Mouse (Mus musculus) cerebellum, adult 9-11 months (tissue): ENCODE measurements around the gene D630045J12Rik.

Experiments used
- DNase-seq: peaks from one replicate; pipeline ENCODE4 v3.0.0; 2022

Gene D630045J12Rik

GRCm38 (mm10) chr6:38129883-38130282 is 123.9 kb downstream of the D630045J12Rik start:
- DNase-seq = no peak

GRCm38 (mm10) chr6:38128115-38128514 is 125.7 kb downstream of the D630045J12Rik start:
- DNase-seq = no peak

- no peak for DNase-seq
Measured at GRCm38 (mm10) chr6:38125462-38125861, 128.3 kb downstream of the D630045J12Rik start.

DNA sequence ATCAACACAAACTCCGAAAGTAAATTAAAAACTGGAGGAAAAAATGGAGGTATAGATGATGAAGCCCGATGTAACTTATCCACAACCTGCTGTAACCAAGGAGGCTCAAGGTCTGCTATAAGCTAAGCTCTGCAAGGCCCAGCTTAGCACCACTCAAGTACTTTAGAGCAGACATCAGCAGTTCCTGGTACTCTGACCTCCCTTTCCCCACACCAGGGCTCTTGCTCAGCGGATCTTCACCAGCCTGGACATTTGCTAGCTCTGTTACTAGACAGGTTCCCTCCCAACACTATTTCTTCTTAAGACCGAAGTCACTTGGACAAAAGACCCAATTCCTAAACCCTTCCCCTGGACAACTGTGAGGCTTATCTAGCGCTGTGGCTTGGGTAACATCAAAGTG is 128.9 kb downstream of the D630045J12Rik start:
- no peak for DNase-seq

DNA sequence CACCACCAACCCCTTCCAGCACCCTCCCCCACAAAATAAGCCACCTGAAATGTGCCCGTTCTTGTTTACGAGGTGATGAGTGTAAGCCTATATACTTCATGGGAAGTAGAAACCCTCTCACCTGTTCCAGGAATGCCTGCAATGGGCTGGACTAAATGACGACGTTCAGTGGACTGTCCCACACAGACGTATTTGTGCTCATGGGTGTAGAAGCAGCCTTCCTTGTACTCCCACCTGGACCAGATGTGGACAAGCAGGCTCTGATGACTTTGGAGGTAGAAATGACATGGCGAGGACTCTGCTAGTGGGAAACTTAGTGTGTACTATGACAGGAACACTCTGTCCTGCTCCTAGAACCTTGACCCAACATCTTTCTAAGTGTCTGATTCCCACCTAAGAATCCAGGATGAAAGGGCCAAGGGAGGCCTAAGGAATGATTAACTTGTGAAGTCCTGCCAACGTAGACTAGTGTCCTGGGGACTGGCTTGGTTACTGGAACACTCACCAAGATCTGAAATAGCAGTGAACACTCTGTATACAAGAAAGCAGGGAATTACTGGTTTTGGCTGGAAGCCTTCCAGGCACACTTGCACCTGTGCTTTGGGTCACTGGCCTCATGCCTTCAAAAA is 129.5 kb downstream of the D630045J12Rik start, which contains the start of gene Atp6v0a4:
Atp6v0a4 (minus strand) TSS at position 380 of the 629 bp plus-strand sequence.
- DNase-seq = no peak

DNA sequence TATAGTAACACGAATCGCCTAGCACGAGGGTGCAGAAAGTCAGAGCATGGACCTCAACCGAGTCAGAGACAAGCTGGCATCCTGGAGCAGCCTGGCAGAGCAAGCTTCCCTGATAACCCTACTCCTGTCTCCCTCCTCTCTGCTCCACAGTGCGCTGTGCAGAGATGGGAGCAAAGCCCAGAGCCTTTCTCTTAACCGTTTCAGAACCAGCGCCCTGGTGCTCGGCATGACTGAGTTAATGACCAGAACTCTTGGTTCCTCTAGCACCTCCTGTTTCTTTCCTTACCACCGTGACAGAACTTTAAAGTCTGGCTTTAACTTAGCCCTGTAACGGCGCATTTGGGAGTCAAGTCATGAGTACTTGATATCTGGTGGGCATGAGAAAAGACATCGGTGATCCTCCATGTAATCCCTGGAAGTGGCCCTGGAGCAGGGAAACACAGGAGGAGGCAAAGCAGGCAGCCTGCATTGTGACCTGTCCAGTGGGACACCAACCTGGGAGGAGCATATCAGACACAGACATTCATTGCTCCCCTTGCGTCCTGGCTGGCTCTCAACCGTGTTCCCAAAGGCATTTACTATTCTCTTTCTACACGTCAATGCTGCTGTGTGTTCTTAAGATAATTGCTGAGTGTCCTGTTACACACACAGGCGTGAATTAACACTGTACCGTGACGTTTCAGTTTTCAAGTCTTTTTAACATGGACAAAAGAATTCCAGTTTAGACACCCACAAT is 130.2 kb downstream of the D630045J12Rik start:
- no peak for DNase-seq

DNA sequence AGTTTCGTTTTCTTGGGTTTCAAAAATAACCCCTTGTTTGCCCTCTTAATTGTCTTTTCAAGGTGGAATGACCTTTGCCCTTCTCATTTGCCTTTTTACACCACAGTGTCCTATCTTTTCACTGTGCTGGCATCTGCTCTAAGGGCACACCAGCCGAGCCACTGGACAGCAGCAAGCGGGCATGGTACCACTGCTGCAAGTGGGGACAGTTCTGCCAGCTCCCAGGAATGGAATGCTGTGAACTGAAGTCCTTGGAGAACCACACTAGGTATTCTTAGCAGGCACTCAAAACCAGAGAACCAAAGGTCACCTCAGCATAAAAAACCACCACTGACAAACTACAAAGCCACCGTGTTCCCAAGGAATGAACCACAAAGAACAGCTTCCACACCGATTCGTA is 131.0 kb downstream of the D630045J12Rik start:
- DNase-seq = no peak

DNA sequence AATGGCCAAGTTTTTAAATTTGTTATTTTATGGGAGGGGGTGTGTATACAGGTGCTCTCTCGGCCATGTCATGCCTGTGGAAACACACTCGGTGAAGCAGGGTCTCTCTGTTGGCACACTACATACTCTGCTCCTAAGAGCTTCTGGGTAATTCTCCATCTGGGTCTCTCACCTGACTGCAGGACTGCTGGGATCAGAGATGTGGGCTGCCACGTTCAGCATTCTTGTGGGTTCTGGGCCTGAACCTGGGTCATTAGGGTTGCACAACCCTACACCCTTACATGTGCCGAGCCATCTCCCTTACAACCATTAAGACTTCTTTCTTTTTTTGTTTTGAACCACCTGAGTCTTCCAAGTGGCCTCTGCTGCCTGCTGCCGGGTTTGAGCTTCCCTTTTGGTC is 132.0 kb downstream of the D630045J12Rik start:
- no peak for DNase-seq

- no peak for DNase-seq
Measured at GRCm38 (mm10) chr6:38120681-38121371, 133.0 kb downstream of the D630045J12Rik start.

- no peak for DNase-seq
Measured at GRCm38 (mm10) chr6:38118341-38118740, 135.5 kb downstream of the D630045J12Rik start.

DNA sequence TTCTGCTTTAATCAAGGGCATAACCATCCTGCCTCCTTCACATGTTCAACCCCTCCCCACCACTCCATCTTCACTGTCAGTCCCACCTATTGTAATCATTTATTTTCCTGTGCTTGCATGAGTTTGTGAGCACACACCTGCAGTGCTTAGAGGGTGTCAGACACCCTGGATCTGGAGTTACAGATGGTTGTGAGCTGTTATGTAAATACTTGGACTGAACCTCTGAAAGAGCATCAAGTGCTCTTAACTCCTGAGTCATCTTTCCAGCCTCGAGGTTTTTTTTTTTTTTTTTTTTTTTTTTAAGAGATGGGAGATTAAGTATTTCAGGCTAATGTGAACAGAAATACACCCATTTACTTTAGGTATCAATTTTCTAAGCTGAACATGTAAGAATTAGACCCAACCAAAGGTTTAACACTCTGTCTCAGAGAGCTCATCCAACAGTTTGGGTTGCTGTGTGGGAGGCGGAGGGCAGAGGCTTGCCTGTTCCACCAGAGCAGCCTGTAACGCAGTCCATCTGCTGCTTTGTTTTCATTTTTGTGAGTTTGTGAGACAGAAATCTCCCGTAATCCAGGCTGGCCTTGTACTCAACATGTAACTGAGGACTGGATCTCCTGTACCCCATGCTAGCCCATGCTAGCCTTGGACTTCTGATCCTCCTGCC is 137.6 kb downstream of the D630045J12Rik start:
- DNase-seq = no peak

DNA sequence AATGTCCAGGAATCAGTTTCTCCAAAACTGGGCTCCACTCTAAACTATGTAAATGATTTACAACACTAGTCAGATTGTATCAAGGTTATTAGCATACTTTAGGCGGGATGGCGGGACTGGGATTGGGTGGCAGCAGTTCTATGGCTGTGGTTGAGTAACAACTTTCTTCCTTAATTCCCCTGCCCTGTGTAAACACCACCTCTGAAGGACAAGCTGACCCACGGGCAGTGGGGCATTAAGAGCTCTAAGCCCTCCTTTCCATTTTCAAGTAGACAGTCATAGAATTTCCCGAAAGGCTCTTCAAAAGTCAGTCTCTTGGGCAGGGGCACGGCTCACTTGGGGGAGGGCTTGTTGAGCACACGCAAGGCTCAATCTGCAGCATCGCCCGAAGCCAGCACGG is 142.9 kb downstream of the D630045J12Rik start:
- no peak for DNase-seq

DNA sequence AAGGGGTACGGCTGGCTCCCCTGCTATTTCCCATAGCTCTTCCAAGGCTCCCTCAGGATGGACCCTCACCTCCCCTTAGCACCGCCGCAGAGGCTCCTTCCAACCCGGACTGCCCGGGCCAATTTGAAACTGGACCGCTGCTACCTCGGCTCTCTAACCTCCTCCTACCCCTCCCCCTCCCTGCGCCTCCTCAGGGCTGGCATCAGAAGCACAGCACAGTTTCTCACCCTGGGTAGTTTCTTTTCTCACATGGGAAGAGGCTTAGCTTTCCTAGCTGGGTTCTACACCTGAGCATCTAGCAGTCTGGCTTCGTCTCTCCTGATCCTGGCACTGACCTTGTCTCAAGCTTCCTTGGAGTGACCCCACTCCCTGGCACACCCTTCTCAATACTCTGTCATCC is 143.9 kb downstream of the D630045J12Rik start:
- DNase-seq = no peak

DNA sequence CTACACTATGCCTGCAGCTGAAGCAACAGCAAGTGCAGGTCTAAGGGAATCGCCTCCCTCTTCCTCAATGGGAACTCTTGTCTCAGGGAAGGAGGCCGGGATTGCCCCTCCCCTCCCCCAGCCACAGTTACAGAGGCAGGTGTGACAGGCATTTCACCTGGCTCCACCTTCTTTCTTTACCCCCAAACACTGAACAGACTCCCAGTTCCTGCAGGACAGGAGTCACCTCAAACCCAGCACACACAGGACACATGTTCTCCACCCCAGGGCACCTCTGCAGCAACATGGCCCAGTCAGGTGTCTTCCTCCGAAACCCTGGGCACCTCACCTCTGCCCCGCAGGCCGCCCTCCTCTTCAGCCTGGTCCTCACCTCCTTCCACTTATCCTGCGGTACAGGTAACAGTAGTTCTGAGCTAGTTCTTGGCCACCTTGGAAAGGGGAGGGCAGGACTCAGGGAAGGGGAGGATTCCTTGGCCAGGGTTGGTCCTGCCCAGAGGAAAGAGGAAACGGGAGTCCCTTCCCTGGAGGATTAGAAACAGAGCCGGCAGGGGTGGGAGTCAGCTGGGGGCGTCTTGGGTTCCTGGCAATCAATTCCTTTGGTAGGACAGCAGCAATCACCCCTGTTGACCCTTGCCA is 144.5 kb downstream of the D630045J12Rik start, which contains the start of gene Tmem213:
Tmem213 (plus strand) TSS at position 96 of the 636 bp plus-strand sequence.
- DNase-seq = no peak

- DNase-seq = no peak
Measured at GRCm38 (mm10) chr6:38108449-38108848, 145.4 kb downstream of the D630045J12Rik start.

DNA sequence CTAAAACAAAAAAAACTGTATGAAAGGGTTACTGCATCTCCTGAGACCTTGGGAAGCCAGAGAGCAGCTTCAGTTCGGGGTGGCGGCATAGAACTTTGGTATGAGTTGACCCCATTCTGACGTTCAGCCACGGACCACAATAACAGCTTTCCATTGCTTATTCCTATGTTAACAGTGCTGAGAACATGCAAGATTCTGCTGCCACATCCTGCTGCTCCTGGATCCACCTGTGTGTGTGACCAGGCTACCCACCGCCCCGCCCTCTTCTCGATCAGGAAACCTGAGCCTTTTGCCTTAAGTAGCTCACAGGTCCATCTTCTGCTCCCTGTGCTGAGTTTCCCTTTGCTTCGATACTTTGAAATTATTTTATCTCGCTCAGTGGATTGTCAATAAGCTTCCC is 147.9 kb downstream of the D630045J12Rik start:
- no peak for DNase-seq

DNA sequence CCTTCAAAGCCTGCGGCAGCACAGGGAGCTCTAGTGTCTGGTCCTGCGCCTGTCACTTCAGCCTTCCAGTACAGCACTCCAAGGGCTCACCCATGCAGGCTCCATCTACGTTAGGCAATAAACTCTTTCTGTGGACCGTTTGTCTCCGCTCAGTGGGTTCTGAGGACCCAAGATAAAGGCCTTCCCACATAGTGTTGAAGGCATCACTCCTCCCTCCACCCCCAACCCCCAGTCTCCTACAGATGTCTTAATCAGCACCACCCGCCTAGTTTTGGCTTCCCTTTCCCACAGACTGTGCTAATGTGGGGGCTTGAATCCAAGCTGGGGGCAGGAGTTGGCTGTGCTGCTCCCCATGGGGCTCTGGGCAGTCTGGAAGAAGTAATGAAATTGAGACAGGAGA is 150.0 kb downstream of the D630045J12Rik start:
- no peak for DNase-seq

GRCm38 (mm10) chr6:38102216-38102795 is 151.5 kb downstream of the D630045J12Rik start:
- DNase-seq = no peak

GRCm38 (mm10) chr6:38096961-38097370 is 156.8 kb downstream of the D630045J12Rik start:
- no peak for DNase-seq

GRCm38 (mm10) chr6:38094701-38095100 is 159.1 kb downstream of the D630045J12Rik start:
- no peak for DNase-seq

DNA sequence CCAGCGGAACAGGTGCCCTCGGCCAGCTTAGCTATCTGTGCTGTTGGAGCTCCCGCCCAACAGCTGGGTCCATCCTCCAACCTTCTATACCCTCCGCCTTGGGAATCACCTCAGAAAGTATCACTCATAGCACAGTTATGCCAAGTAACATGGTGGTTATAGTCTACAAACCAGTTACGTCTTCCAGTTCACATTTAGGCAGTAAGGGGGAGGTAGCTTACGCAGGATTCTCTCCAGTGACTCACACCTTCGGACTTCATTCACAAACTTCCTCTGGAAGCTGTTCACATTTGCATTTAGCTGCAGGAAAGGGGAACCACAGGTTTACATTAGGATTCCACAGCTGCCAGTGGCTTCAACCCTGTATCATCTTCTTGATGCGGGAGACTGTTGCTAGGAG is 161.3 kb downstream of the D630045J12Rik start:
- no peak for DNase-seq
